Mouse (Mus musculus): ENCODE results near the gene Ccdc9. TPM values are rescaled to one million over a fixed set of nuclear protein-coding genes. Genes with fewer than 3 reads are reported as not detected.
"Not testable (repeated sequence)": the region's sequence is repeated elsewhere in the genome, so short reads cannot be mapped to it uniquely, and the experiment has no call there.

The Ccdc9 gene
- total and polyA plus RNA-seq, 3 experiments: 19.8 to 61.2 (median 53.9) TPM

- peak; percentile 19 for DNase-seq
These were observed 22.1 kb upstream of the Ccdc9 start for GRCm38 (mm10) chr7:16308555-16309317.

DNA sequence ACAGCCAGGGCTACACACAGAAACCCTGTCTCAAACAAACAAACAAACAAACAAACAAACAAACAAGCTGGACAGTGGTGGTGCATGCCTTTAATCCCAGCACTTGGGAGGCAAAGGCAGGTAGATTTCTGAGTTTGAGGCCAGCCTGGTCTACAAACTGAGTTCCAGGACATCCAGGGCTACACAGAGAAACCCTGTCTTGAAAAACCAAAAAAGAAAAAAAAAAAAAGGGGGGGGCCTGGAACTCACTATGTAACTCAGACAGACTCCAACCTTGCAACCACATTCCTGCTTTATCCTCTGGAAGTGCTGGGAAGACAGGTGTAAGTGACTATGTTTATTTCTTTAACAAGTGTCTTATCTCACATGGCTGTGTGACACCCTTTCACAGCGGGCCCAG is 21.5 kb upstream of the Ccdc9 start, which contains the start of gene Bbc3:
Gene Bbc3, plus strand, starts transcription at position 301 of the 400 bp plus-strand sequence.
- DNase-seq: not testable (repeated sequence)

- not testable (repeated sequence) for DNase-seq
These were observed 20.5 kb upstream of the Ccdc9 start for GRCm38 (mm10) chr7:16307141-16307540.

GRCm38 (mm10) chr7:16299419-16300035 is 12.9 kb upstream of the Ccdc9 start:
- peak; percentile 96 for DNase-seq

GRCm38 (mm10) chr7:16298927-16299326 is 12.3 kb upstream of the Ccdc9 start:
- DNase-seq: no peak

DNA sequence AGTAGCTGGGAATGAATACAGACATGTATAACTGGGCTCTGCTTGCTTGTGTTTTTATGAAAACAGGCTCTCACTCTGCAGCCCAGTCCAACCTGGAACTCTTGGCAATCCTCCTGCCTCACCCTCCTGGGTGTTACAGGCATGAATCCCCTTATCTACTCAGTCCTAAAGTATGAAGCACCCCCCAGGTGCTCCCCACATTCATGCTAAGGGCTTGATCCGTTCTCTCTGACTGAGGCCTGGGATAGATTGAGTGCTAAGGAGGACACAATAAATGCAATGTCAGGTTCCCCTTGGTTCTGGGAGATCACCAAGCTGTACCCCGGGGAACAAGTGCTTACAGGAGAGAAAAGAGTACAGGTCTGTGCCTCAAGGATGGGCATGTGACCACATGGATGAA is 11.0 kb upstream of the Ccdc9 start:
- DNase-seq: no peak

GRCm38 (mm10) chr7:16296766-16297390 is 10.3 kb upstream of the Ccdc9 start:
- DNase-seq: peak; percentile 94

DNA sequence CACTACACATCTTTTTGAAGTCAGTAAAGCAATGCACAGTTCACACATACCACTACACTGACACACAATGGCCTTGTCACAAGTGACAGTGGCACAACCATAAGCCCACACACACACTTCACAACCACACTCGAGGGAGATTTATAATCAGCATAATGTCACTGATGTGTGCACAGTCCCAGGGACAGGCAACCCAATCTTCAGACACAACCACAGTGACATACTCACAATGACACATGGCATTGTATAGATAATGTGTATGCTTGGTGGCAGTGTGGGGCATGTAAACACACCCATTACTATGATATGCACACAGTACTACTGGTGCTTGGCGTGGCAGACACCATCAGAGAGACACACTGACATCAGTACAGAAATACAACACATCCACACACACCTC is 9.6 kb upstream of the Ccdc9 start:
- no peak for DNase-seq

- peak; percentile 92 for DNase-seq
These were observed 8.8 kb upstream of the Ccdc9 start for GRCm38 (mm10) chr7:16295321-16295900.

DNA sequence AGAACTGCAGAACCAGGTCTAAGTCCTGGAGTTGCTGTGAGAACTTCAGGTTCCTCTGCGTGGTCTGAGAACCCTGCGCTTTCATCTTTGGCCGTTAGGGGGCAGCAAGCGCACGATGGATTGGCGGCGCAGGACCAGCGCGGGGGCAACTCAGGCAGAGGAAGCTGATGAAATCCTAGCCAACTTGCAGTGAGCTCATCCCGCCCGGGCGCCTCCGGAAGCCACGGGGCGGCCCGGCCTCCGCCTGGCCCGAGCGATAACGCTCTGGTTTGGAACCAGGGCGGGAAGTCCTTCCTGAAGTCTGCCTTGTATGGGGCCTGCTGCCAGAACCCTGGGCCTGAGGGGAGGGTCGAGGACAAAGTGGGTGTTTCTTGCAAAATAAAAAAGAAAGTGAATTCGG is 8.2 kb upstream of the Ccdc9 start:
- DNase-seq: peak; percentile 96

DNA sequence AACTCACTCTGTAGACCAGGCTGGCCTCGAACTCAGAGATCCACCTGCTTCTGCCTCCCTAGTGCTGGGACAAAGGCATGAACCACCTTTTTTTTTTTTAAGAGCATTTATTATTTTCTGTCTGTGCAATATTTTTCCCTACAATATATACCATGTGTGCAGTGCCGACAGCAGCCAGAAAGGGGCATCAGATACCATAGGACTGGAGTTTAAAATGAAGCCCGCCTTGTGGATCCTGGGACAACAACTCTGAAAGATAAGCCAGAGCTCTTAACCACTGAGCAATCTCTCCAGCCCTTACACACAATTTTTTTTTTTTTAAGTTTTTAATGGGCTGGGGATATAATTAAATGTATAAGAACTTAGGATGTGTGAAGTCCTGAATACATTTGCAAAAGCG is 7.8 kb upstream of the Ccdc9 start:
- DNase-seq: no peak

DNA sequence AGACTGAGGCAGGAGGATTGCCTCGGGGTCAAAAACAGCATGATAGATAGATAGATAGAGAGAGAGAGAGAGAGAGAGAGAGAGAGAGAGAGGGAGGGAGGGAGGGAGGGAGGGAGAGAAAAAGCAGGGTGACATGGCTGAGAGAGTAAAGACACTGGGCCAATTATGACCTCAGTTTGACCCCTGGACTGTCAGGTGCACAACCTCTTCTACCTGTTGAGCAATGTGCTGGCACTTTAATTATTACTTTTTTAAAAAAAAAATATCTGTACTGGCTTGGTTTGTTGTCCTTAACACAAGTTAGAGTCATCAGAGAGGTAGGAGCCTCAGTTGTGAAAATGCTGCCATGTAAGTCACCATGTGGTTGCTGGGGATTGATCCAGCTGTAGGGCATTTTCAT is 1.2 kb upstream of the Ccdc9 start:
- DNase-seq: no peak

DNA sequence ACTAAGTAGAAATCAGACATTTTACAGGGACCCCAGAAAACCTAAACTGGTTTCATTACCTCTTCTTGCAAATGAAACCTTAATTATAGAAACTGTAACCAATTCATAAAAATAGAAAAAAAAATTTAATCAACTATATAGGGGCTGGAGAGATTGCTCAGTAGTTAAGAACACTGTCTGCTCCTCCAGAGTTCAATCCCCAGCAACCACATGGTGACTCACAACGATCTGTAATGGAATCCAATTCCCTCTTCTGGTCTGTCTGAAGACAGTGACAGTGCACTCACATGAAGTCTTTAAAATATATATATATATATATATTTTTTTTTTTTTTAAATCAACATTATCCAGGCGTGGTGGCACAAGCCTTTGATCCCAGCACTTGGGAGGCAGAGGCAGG is 421 bp upstream of the Ccdc9 start:
- no peak for DNase-seq

GRCm38 (mm10) chr7:16285450-16286025 is 1.1 kb downstream of the Ccdc9 start:
- DNase-seq: peak; percentile 84

DNA sequence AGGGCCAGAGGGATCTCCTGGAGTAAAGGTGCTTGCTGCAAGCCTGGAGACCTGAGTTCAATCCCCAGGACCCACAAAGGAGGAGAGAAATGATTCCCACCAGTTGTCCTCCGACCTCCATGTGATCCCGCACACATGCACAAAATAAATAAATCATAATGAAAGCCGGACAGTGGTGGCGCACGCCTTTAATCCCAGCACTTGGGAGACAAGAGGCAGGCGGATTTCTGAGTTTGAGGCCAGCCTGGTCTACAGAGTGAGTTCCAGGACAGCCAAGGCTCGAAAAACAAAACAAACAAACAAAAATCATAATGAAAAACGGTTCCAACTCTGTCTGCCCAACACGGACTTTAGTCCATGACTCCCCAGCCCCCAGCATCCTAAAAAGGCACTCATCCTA is 1.7 kb downstream of the Ccdc9 start:
- no peak for DNase-seq

DNA sequence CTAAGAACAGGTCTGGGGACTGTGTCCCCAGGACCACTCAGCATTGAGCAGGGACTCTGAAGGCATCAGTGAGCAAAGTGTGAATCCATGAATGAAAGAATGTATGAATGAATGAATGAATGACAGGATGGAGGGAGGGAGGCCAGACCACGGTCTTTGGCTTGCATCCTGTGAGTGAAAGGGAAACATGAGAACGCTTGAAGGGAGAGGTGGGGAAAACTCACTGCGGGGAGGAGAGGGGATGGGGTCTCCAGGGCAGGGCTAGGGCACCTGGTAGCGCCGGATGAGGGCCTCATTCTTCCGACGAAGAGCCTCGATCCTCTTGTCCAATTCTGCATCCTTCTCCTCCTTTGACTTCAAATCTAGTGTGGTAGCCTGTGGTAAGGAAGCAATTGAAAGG is 2.6 kb downstream of the Ccdc9 start:
- no peak for DNase-seq

DNA sequence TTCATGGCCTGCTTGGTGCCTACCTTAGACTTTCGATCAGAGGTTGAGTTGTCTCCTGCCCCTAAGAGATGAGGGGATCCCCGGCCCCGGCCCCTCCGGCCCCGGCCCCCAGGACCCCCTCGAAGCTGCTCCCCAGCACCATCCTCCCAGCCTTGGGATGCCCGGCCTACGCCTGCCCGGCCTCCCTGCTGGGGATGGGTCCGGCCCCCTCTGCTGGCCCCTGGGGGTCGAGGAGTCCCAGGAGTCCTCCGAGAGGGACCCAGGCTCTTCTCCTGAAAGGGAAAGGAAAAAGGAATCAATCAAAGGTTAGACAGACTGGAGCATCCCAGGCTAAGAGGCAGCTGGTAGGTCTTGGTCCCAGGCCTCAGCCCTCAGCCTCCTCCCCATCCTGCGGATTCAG is 4.3 kb downstream of the Ccdc9 start:
- no peak for DNase-seq

DNA sequence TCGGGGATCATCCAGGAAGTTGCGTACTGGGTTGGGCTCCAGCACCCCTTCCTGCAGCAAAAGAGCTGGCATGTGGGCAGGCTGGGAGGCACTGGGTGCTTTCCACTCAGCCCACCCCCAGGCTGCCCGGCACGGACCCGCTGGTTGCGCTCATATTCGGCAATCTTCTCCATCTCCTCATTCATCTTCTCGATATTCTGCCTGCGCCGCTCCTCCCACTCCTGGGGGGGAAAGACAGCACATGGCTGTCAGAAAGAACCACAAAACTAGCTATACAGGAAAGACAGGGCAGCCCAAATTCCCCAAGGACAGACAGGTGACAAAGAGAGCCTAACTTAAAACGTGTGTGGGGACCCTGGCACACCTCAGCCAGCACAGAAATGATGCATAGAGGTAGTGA is 5.9 kb downstream of the Ccdc9 start:
- no peak for DNase-seq

DNA sequence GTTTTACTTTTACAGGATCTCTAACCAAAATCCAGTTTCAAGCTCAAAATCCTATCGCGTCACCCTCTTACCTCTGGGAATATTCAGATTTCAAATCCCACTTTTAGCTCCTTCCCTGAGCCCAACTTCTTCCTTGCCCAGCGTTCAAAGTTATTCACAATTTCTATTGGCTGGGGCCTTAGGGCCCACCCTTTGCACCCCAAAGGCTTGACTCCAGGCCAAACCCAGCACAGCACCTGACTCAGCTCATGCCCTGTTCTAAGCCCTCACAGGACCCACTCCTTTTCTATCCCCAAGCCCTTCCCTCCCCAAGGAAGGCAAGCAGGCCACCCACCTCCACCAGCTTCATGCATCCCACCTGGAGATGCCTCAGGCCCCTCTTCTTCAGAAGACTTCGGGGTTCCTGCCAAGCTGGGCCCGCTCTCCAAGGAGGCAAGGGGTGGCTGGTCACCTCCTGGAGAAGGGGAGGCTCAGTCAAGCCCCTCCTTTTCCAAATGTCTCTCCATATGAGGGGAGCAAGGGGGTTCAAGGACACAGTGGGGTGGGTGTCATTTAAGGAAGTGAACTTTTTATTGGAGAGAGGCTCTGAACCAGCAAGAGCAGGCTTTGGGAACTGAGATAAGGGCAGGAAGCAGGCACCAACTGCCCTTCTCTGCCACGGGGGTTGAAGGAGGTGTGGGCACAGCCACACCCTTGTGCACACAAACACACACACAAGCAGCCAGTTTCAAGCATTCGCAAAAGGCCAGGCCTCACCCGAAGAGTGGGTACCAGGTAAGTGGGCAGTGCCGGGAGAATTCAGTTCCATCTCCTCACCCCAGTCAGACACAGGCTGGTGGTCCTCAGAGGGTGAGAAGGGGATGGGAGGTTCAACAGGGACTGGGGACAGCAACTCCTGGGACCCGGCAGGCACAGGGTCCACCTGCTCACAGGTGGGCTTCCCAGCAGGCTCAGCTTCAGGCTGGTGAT is 11.4 kb downstream of the Ccdc9 start:
- no peak for DNase-seq

- DNase-seq: peak; percentile 89
These were observed 12.8 kb downstream of the Ccdc9 start for GRCm38 (mm10) chr7:16273766-16274140.

DNA sequence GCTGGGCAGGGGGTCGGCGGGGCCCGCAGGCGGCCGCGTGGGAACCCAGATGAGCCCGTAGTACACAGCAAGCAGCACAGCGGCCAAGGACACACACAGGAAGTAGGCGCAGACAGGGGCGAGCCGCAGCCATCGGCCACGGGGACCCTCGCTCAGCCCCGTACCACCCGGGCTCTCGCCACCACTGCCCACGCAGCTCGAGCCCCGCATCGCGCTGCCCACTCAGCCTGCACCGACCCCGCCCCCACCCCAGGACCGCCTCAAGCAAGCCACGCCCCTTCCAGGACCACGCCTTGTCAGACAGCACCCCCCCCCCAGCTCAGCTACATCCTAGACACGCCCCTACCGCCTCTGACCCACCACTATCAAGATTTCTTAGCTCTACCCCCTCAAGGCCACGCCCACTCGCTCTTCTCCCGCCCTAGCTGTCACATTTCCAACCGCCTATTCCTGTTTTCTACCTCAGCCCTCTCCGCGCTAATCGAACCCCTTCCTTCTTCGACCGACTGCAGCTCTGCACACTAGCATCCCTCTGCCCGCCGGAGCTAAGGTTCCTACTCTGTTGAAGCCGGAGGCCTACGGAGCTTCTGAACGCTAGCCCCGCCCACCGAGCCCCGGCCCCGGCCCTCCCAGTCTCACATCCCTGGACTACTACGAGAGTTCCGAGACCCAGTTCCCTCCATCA is 13.4 kb downstream of the Ccdc9 start, which contains the start of gene Inafm1:
Gene Inafm1, minus strand, starts transcription at position 537 of the 685 bp plus-strand sequence.
- DNase-seq: peak; percentile 92
